Mouse (Mus musculus): ENCODE data around the gene Hnrnpul2.

GRCm38 (mm10) chr19:8821146-8821545 is 1.3 kb downstream of the Hnrnpul2 start:
- TF ChIP-seq CTCF (IDR thresholded peaks at IDR 0.05; ENCODE audit: control insufficient read depth, insufficient read depth, insufficient replicate concordance, low read depth, low read length) (no peak), POLR2A (IDR thresholded peaks at IDR 0.05; ENCODE audit: control insufficient read depth, low read depth, low read length) (no peak)
